ENCODE assay signal across 12 mouse cellular contexts in genomic region chr2:117303391-117304350, GRCm38 (mm10). TPM values are rescaled to one million over a fixed set of nuclear protein-coding genes. Genes with fewer than 3 reads are reported as not detected.
DNase-seq lines count a peak whose midpoint lies in the region; ATAC-seq and TF ChIP-seq lines count a peak whose summit lies in the region.
"Had no signal": no experiment of that assay in that cellular context is flagged by ENCODE, and none has a peak within 500 bp of the region (broad histone marks: within the 10 kb centered on the region; RNA-seq: fewer than 3 reads in every experiment).

No protein-coding gene starts in this region.

- DNase-seq in left cerebral cortex, adult 2 months (ENCODE audit: extremely low spot score in 1 of 2, low spot score in 2 of 2): no peak
- DNase-seq in left cerebral cortex, postnatal 14 days (ENCODE audit: low spot score in 2 of 2): no peak
- DNase-seq in spleen, adult 2 months (ENCODE audit: low read depth in 1 of 2, low spot score in 2 of 2): peak; percentile 56 to 83
- no peak for DNase-seq in forebrain, embryonic 11.5 days (ENCODE audit: low spot score)
- no peak for DNase-seq in adrenal gland, postnatal 10 days
- no peak for DNase-seq in adipocyte (ENCODE audit: low spot score)
- DNase-seq: cerebellum, adult 8-10 months had no signal

- no peak for TF ChIP-seq POLR2A in spleen, adult 2 months (IDR thresholded peaks at IDR 0.05; ENCODE audit: low read depth, low read length)

- WGBS in spleen, adult 2 months: 36% methylated on average over 12 of the region's 12 CpGs
- WGBS in forebrain, embryonic 11.5 days: 96% methylated on average over 12 of the region's 12 CpGs

- H3K9me3 ChIP-seq in forebrain, embryonic 11.5 days (ENCODE audit: control insufficient read depth, low read length): no peaks in the 10 kb centered on the region
- H3K9me3 ChIP-seq: intestine, embryonic 15.5 days; limb, embryonic 13.5 days had no signal

- H3K4me3 ChIP-seq in left cerebral cortex, adult 2 months: no peak overlapping the region
- H3K4me3 ChIP-seq in spleen, adult 2 months (ENCODE audit: extremely low read depth, insufficient read depth, insufficient read length): no peak overlapping the region
- no peak overlapping the region for H3K4me3 ChIP-seq in forebrain, embryonic 11.5 days (ENCODE audit: low read depth, low read length)
- H3K4me3 ChIP-seq: intestine, embryonic 15.5 days; limb, embryonic 13.5 days had no signal

- peaks cover 15% of the 10 kb centered on the region for H3K4me1 ChIP-seq in spleen, adult 2 months (ENCODE audit: control insufficient read depth, insufficient read depth, insufficient read length)
- no peaks in the 10 kb centered on the region for H3K4me1 ChIP-seq in forebrain, embryonic 11.5 days (replicated peaks; ENCODE audit: control insufficient read depth, insufficient read depth, low read length)
- H3K4me1 ChIP-seq: intestine, embryonic 15.5 days; limb, embryonic 13.5 days had no signal

- H3K36me3 ChIP-seq in spleen, adult 2 months (ENCODE audit: control insufficient read depth, insufficient read depth, low read length): peaks cover 23% of the 10 kb centered on the region
- H3K36me3 ChIP-seq in forebrain, embryonic 11.5 days (ENCODE audit: control insufficient read depth, insufficient read depth, low read length): no peaks in the 10 kb centered on the region
- H3K36me3 ChIP-seq: intestine, embryonic 15.5 days; limb, embryonic 13.5 days had no signal

- H3K4me2 ChIP-seq in forebrain, embryonic 11.5 days (ENCODE audit: low read depth, low read length, severe bottlenecking): no peak overlapping the region
- H3K4me2 ChIP-seq: intestine, embryonic 15.5 days; limb, embryonic 13.5 days had no signal

- no peak for TF ChIP-seq CTCF in left cerebral cortex, adult 2 months (IDR thresholded peaks at IDR 0.05)
- TF ChIP-seq CTCF in spleen, adult 2 months (IDR thresholded peaks at IDR 0.05; ENCODE audit: extremely low read depth, insufficient read depth, insufficient read length, insufficient replicate concordance): no peak

- ATAC-seq in CD4-positive, CD25-positive, alpha-beta regulatory T cell, adult 4 months: peak; percentile 61
- peak; percentile 88 to 89 for ATAC-seq in hematopoietic stem cell, adult 5-6 weeks (replicated peaks in 1 of 2; ENCODE audit: insufficient read depth in 1 of 2, low FRiP score in 2 of 2, low TSS enrichment in 1 of 2, low read depth in 1 of 2, poor library complexity in 2 of 2, severe bottlenecking in 2 of 2)
- no peak for ATAC-seq in forebrain, embryonic 11.5 days (replicated peaks; ENCODE audit: low FRiP score)
- ATAC-seq: forebrain, embryonic 16.5 days; intestine, embryonic 15.5 days had no signal

- intact Hi-C loops in left cerebral cortex, adult 2 months (cut with DNase I): no loop called here
- intact Hi-C loops in left cerebral cortex, postnatal 14 days (cut with DNase I): no loop called here

- H3K27me3 ChIP-seq in spleen, adult 2 months (ENCODE audit: control insufficient read depth, insufficient read depth, low read length): no peaks in the 10 kb centered on the region
- no peaks in the 10 kb centered on the region for H3K27me3 ChIP-seq in forebrain, embryonic 11.5 days (ENCODE audit: control insufficient read depth, insufficient read depth, low read length)
- H3K27me3 ChIP-seq: intestine, embryonic 15.5 days; limb, embryonic 13.5 days had no signal

- H3K27ac ChIP-seq in left cerebral cortex, adult 2 months: peak overlapping the region; percentile 47; the same call in 1 of the 2 replicates
- peak overlapping the region; percentile 83 for H3K27ac ChIP-seq in spleen, adult 2 months (ENCODE audit: insufficient read depth, low read length)
- no peak overlapping the region for H3K27ac ChIP-seq in forebrain, embryonic 11.5 days (ENCODE audit: low read depth, low read length)
- H3K27ac ChIP-seq: intestine, embryonic 15.5 days; limb, embryonic 13.5 days had no signal

- H3K9ac ChIP-seq in forebrain, embryonic 11.5 days (ENCODE audit: low read length): no peak overlapping the region
- H3K9ac ChIP-seq: intestine, embryonic 15.5 days; limb, embryonic 13.5 days had no signal

RNA-seq across cellular contexts. Expression of gene Rasgrp1, which starts 39.1 kb away (rescaled TPM):
- total RNA-seq in left cerebral cortex, adult 2 months (2021): 100 to 1,000 TPM; 311 to 322 TPM
- 100 to 1,000 TPM; 271 to 278 TPM for total RNA-seq in left cerebral cortex, postnatal 14 days (2021)
- polyA plus RNA-seq in CD4-positive, CD25-positive, alpha-beta regulatory T cell, adult 4 months (2017; shearing (Covaris generic)): 10 to 100 TPM; 66.0 to 79.2 TPM
- total RNA-seq in hematopoietic stem cell, adult 5-6 weeks (2017): 0.50 and 0.99 TPM in 2 replicates
- polyA plus RNA-seq in spleen, adult 2 months (2012; rRNA removed): 20.0 and 27.1 TPM in 2 replicates
- polyA plus RNA-seq in forebrain, embryonic 11.5 days (2014; fragmentation: Nextera tagmentation; extraction: Ambion mirVana): 11.7 and 12.2 TPM in 2 replicates
- 1 to 10 TPM; 2.7 to 3.2 TPM for total RNA-seq in adrenal gland, postnatal 10 days (2021)

RNA-seq across cellular contexts. Expression of gene Fam98b, which starts 54.1 kb away (rescaled TPM):
- 10 to 100 TPM; 53.6 to 54.5 TPM for total RNA-seq in left cerebral cortex, adult 2 months (2021)
- total RNA-seq in left cerebral cortex, postnatal 14 days (2021): 10 to 100 TPM; 46.1 to 46.6 TPM
- 10 to 100 TPM in 1 of 2 experiments, 1 to 10 TPM in 1; 8.8 to 10.6 TPM for polyA plus RNA-seq in CD4-positive, CD25-positive, alpha-beta regulatory T cell, adult 4 months (2017; shearing (Covaris generic))
- total RNA-seq in hematopoietic stem cell, adult 5-6 weeks (2017): 35.4 and 40.0 TPM in 2 replicates
- 3.3 and 4.0 TPM in 2 replicates for polyA plus RNA-seq in spleen, adult 2 months (2012; rRNA removed)
- 9.2 and 10.2 TPM in 2 replicates for polyA plus RNA-seq in forebrain, embryonic 11.5 days (2014; fragmentation: Nextera tagmentation; extraction: Ambion mirVana)
- total RNA-seq in adrenal gland, postnatal 10 days (2021): 10 to 100 TPM; 29.5 to 31.2 TPM

Comparison
In these comparisons a context has a peak if more than half of its experiments do, and no peak if none do; other contexts are left out.
1. DNase-seq: peak in spleen, adult 2 months (2 of 2); none in left cerebral cortex, adult 2 months (0 of 2), left cerebral cortex, postnatal 14 days (0 of 2), forebrain, embryonic 11.5 days (single experiment), adrenal gland, postnatal 10 days (single experiment) and adipocyte (single experiment).
2. RNA of gene Rasgrp1, which starts 39.1 kb away (total RNA-seq): 311 to 322 TPM in left cerebral cortex, adult 2 months and 271 to 278 TPM in left cerebral cortex, postnatal 14 days; 2.7 to 3.2 TPM in adrenal gland, postnatal 10 days and 0.50 to 0.99 TPM in hematopoietic stem cell, adult 5-6 weeks; every median in the first group is over 10 times any median in the second.